Comparison of ENCODE assay signal across 25 mouse cellular contexts in the genomic region with DNA sequence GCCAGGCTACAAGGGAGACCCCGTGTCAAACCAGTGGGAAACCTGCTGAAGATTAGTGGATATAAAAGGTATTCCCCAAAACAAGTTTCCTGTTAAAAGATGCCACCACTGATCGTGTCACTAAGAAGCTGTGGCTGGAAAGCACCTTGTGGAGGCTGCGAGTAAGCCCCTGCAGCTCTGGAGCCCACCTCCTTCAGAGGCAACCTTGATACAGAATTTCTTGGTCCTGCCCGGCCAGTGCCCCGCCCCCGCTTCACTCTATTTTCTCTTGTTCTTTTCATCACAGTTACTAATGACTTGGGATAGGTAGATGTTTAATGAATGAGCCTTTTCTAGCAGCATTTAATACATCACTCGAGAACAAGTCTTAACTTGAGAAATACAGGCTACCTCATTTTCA. TPM values are rescaled to one million over a fixed set of nuclear protein-coding genes. Genes with fewer than 3 reads are reported as not detected.
DNase-seq lines count a peak whose midpoint lies in the region; ATAC-seq and TF ChIP-seq lines count a peak whose summit lies in the region.
"Had no signal": no experiment of that assay in that cellular context is flagged by ENCODE, and none has a peak within 500 bp of the region (broad histone marks: within the 10 kb centered on the region; RNA-seq: fewer than 3 reads in every experiment).

No protein-coding gene starts in this region.

- WGBS in midbrain, embryonic 11.5 days = 83% methylated on average over 7 of the region's 7 CpGs
- WGBS in midbrain, postnatal 0 days = 84% methylated on average over 7 of the region's 7 CpGs
- 83% methylated on average over 7 of the region's 7 CpGs for WGBS in hindbrain, postnatal 0 days

- H3K36me3 ChIP-seq in midbrain, embryonic 11.5 days (ENCODE audit: control insufficient read depth, insufficient read depth, low read length) = no peaks in the 10 kb centered on the region
- H3K36me3 ChIP-seq in midbrain, postnatal 0 days (ENCODE audit: insufficient read depth, low read length) = 0 out of 2 replicates have a peak, but pooled peaks cover 3% of the 10 kb centered on the region
- peaks cover 6% of the 10 kb centered on the region; the same call in 1 of the 2 replicates for H3K36me3 ChIP-seq in hindbrain, postnatal 0 days (ENCODE audit: insufficient read depth, low read length)

- no peak overlapping the region for H3K9ac ChIP-seq in midbrain, embryonic 11.5 days (ENCODE audit: low read length)
- H3K9ac ChIP-seq in midbrain, postnatal 0 days (replicated peaks; ENCODE audit: low read length, poor library complexity, severe bottlenecking) = no peak overlapping the region
- H3K9ac ChIP-seq in hindbrain, postnatal 0 days (replicated peaks; ENCODE audit: low read length) = no peak overlapping the region
- H3K9ac ChIP-seq: embryonic facial prominence, embryonic 13.5 days; embryonic facial prominence, embryonic 15.5 days; forebrain, embryonic 12.5 days had no signal

- ATAC-seq in midbrain, embryonic 11.5 days (ENCODE audit: low FRiP score) = no peak
- no peak for ATAC-seq in midbrain, postnatal 0 days (ENCODE audit: low FRiP score)
- no peak for ATAC-seq in hindbrain, postnatal 0 days
- ATAC-seq: CD4-positive, CD25-positive, alpha-beta regulatory T cell, adult 4 months; forebrain, embryonic 14.5 days had no signal

- no peaks in the 10 kb centered on the region for H3K27me3 ChIP-seq in midbrain, embryonic 11.5 days (ENCODE audit: control insufficient read depth, insufficient read depth, low read length)
- H3K27me3 ChIP-seq in midbrain, postnatal 0 days (ENCODE audit: insufficient read depth, low read length) = no peaks in the 10 kb centered on the region
- no peaks in the 10 kb centered on the region for H3K27me3 ChIP-seq in hindbrain, postnatal 0 days (ENCODE audit: insufficient read depth, low read length)
- H3K27me3 ChIP-seq: embryonic facial prominence, embryonic 13.5 days; embryonic facial prominence, embryonic 15.5 days; forebrain, embryonic 12.5 days had no signal

- no peak overlapping the region for H3K4me2 ChIP-seq in midbrain, embryonic 11.5 days
- no peak overlapping the region for H3K4me2 ChIP-seq in midbrain, postnatal 0 days (ENCODE audit: low read depth, low read length, poor library complexity, severe bottlenecking)
- no peak overlapping the region for H3K4me2 ChIP-seq in hindbrain, postnatal 0 days (ENCODE audit: low read depth, low read length)
- H3K4me2 ChIP-seq: embryonic facial prominence, embryonic 13.5 days; embryonic facial prominence, embryonic 15.5 days; forebrain, embryonic 12.5 days had no signal

- no peak overlapping the region for H3K27ac ChIP-seq in midbrain, embryonic 11.5 days (ENCODE audit: low read depth, low read length)
- no peak overlapping the region for H3K27ac ChIP-seq in midbrain, postnatal 0 days (ENCODE audit: low read depth, low read length)
- no peak overlapping the region for H3K27ac ChIP-seq in hindbrain, postnatal 0 days
- H3K27ac ChIP-seq: embryonic facial prominence, embryonic 13.5 days; embryonic facial prominence, embryonic 15.5 days; forebrain, embryonic 10.5 days; forebrain, embryonic 12.5 days had no signal

- no peak for TF ChIP-seq CTCF in midbrain, postnatal 0 days (IDR thresholded peaks at IDR 0.05)
- no peak for TF ChIP-seq CTCF in hindbrain, postnatal 0 days (IDR thresholded peaks at IDR 0.05; ENCODE audit: low read depth)

- H3K4me1 ChIP-seq in midbrain, embryonic 11.5 days (ENCODE audit: control insufficient read depth, insufficient read depth, low read length) = peaks cover 20% of the 10 kb centered on the region
- no peaks in the 10 kb centered on the region for H3K4me1 ChIP-seq in midbrain, postnatal 0 days (ENCODE audit: insufficient read depth, low read length)
- 0 out of 2 replicates have a peak, but pooled peaks cover 4% of the 10 kb centered on the region for H3K4me1 ChIP-seq in hindbrain, postnatal 0 days (ENCODE audit: insufficient read depth, low read length)
- H3K4me1 ChIP-seq: embryonic facial prominence, embryonic 13.5 days; embryonic facial prominence, embryonic 15.5 days had no signal

- peak; percentile 14 for DNase-seq in midbrain, embryonic 11.5 days (ENCODE audit: low spot score, missing footprints)
- no peak for DNase-seq in midbrain, postnatal 0 days (ENCODE audit: low spot score)
- peak; percentile 28 for DNase-seq in thymus, postnatal 0 days (ENCODE audit: low spot score)
- DNase-seq in thymus, postnatal 10 days (ENCODE audit: low spot score in 2 of 2) = no peak
- DNase-seq in thymus, postnatal 36 days = peak; percentile 45 to 48
- no peak for DNase-seq in hindbrain, postnatal 0 days (ENCODE audit: low spot score)
- no peak for DNase-seq in ovary, postnatal 36 days (ENCODE audit: low spot score)
- DNase-seq: adrenal gland, adult 2 months; adrenal gland, postnatal 10 days; adrenal gland, postnatal 25 days; B cell, adult 2 months; cerebellum, adult 11 months; cerebellum, adult 18-20 months; cerebellum, adult 8-10 months; cerebellum, adult 9-11 months; cerebellum, postnatal 14 days; cerebellum, postnatal 36 days; embryo, embryonic 11 days had no signal

- H3K4me3 ChIP-seq in midbrain, embryonic 11.5 days (ENCODE audit: low read depth, low read length) = no peak overlapping the region
- H3K4me3 ChIP-seq in midbrain, postnatal 0 days (ENCODE audit: low read depth, low read length) = no peak overlapping the region
- H3K4me3 ChIP-seq in hindbrain, postnatal 0 days (ENCODE audit: low read length) = no peak overlapping the region
- H3K4me3 ChIP-seq: embryonic facial prominence, embryonic 13.5 days; embryonic facial prominence, embryonic 15.5 days; erythroblast, embryonic 14.5 days; forebrain, embryonic 10.5 days; forebrain, embryonic 12.5 days had no signal

- no peaks in the 10 kb centered on the region for H3K9me3 ChIP-seq in midbrain, embryonic 11.5 days (ENCODE audit: control insufficient read depth, low read length)
- no peaks in the 10 kb centered on the region for H3K9me3 ChIP-seq in midbrain, postnatal 0 days (ENCODE audit: low read length)
- H3K9me3 ChIP-seq in hindbrain, postnatal 0 days (ENCODE audit: low read length) = no peaks in the 10 kb centered on the region
- H3K9me3 ChIP-seq: embryonic facial prominence, embryonic 13.5 days; embryonic facial prominence, embryonic 15.5 days; forebrain, embryonic 10.5 days; forebrain, embryonic 12.5 days had no signal

RNA-seq across cellular contexts. Expression of a gene that starts 12.0 kb away (rescaled TPM):
- 4.1 and 5.7 TPM in 2 replicates for polyA plus RNA-seq in midbrain, embryonic 11.5 days (2014; fragmentation: Nextera tagmentation; extraction: Ambion mirVana)
- 13.5 and 13.7 TPM in 2 replicates for total RNA-seq in midbrain, postnatal 0 days (2014; rRNA removed)
- 24.0 and 25.4 TPM in 2 replicates for polyA plus RNA-seq in midbrain, postnatal 0 days (2015; fragmentation: Nextera tagmentation; extraction: Ambion mirVana)
- polyA plus RNA-seq in thymus, postnatal 0 days (2015; fragmentation: Nextera tagmentation; extraction: Ambion mirVana) = 368 and 376 TPM in 2 replicates
- total RNA-seq in hindbrain, postnatal 0 days (2014; rRNA removed) = 15.0 and 16.0 TPM in 2 replicates
- polyA plus RNA-seq in hindbrain, postnatal 0 days (2015; fragmentation: Nextera tagmentation; extraction: Ambion mirVana) = 29.4 and 29.5 TPM in 2 replicates

RNA-seq across cellular contexts. Expression of a gene that starts 29.6 kb away (rescaled TPM):
- polyA plus RNA-seq in midbrain, embryonic 11.5 days (2014; fragmentation: Nextera tagmentation; extraction: Ambion mirVana) = 250 and 260 TPM in 2 replicates
- 90.2 and 101 TPM in 2 replicates for total RNA-seq in midbrain, postnatal 0 days (2014; rRNA removed)
- 157 and 162 TPM in 2 replicates for polyA plus RNA-seq in midbrain, postnatal 0 days (2015; fragmentation: Nextera tagmentation; extraction: Ambion mirVana)
- polyA plus RNA-seq in thymus, postnatal 0 days (2015; fragmentation: Nextera tagmentation; extraction: Ambion mirVana) = 244 and 247 TPM in 2 replicates
- total RNA-seq in hindbrain, postnatal 0 days (2014; rRNA removed) = 99.6 and 102 TPM in 2 replicates
- polyA plus RNA-seq in hindbrain, postnatal 0 days (2015; fragmentation: Nextera tagmentation; extraction: Ambion mirVana) = 172 and 175 TPM in 2 replicates

Comparison
In these comparisons a context has a peak if more than half of its experiments do, and no peak if none do; other contexts are left out.
1. DNase-seq: peak in midbrain, embryonic 11.5 days (single experiment), thymus, postnatal 0 days (single experiment) and thymus, postnatal 36 days (2 of 2); none in midbrain, postnatal 0 days (single experiment), thymus, postnatal 10 days (0 of 2), hindbrain, postnatal 0 days (single experiment) and ovary, postnatal 36 days (single experiment).
2. RNA of a gene that starts 12.0 kb away (polyA plus RNA-seq): 368 to 376 TPM in thymus, postnatal 0 days; 29.4 to 29.5 TPM in hindbrain, postnatal 0 days, 24.0 to 25.4 TPM in midbrain, postnatal 0 days and 4.1 to 5.7 TPM in midbrain, embryonic 11.5 days; every median in the first group is over 10 times any median in the second.